Mouse (Mus musculus): ENCODE data around the gene Dcdc2b.

The Dcdc2b gene

GRCm38 (mm10) chr4:129582251-129582650 is 31.8 kb downstream of the Dcdc2b start:
- ATAC-seq (ENCODE audit: insufficient number of reproducible peaks, low FRiP score, low TSS enrichment), result no peak

- no peak for ATAC-seq (ENCODE audit: insufficient number of reproducible peaks, low FRiP score, low TSS enrichment)
These were observed 33.7 kb downstream of the Dcdc2b start for GRCm38 (mm10) chr4:129580347-129580746.

GRCm38 (mm10) chr4:129578466-129578865 is 35.6 kb downstream of the Dcdc2b start, which contains the start of gene Fam167b:
Fam167b (minus strand) TSS chr4:129578549.
- no peak for ATAC-seq (ENCODE audit: insufficient number of reproducible peaks, low FRiP score, low TSS enrichment)

- no peak for ATAC-seq (ENCODE audit: insufficient number of reproducible peaks, low FRiP score, low TSS enrichment)
These were observed 36.4 kb downstream of the Dcdc2b start for GRCm38 (mm10) chr4:129577688-129578087.

GRCm38 (mm10) chr4:129576863-129577491 is 37.1 kb downstream of the Dcdc2b start:
- ATAC-seq (ENCODE audit: insufficient number of reproducible peaks, low FRiP score, low TSS enrichment), result no peak

- no peak for ATAC-seq (ENCODE audit: insufficient number of reproducible peaks, low FRiP score, low TSS enrichment)
These were observed 38.7 kb downstream of the Dcdc2b start for GRCm38 (mm10) chr4:129575171-129575844.

GRCm38 (mm10) chr4:129573430-129573829 is 40.6 kb downstream of the Dcdc2b start, which contains the start of gene Lck:
Lck (minus strand) TSS chr4:129573641.
- ATAC-seq (ENCODE audit: insufficient number of reproducible peaks, low FRiP score, low TSS enrichment), result no peak

GRCm38 (mm10) chr4:129573093-129573370 is 41.0 kb downstream of the Dcdc2b start:
- ATAC-seq (ENCODE audit: insufficient number of reproducible peaks, low FRiP score, low TSS enrichment), result no peak

- ATAC-seq (ENCODE audit: insufficient number of reproducible peaks, low FRiP score, low TSS enrichment), result no peak
These were observed 41.6 kb downstream of the Dcdc2b start for GRCm38 (mm10) chr4:129572236-129573092.

GRCm38 (mm10) chr4:129571551-129572084 is 42.4 kb downstream of the Dcdc2b start:
- no peak for ATAC-seq (ENCODE audit: insufficient number of reproducible peaks, low FRiP score, low TSS enrichment)

GRCm38 (mm10) chr4:129570028-129570427 is 44.0 kb downstream of the Dcdc2b start:
- no peak for ATAC-seq (ENCODE audit: insufficient number of reproducible peaks, low FRiP score, low TSS enrichment)

- no peak for ATAC-seq (ENCODE audit: insufficient number of reproducible peaks, low FRiP score, low TSS enrichment)
These were observed 45.7 kb downstream of the Dcdc2b start for GRCm38 (mm10) chr4:129568366-129568765.

- ATAC-seq (ENCODE audit: insufficient number of reproducible peaks, low FRiP score, low TSS enrichment), result no peak
These were observed 48.9 kb downstream of the Dcdc2b start for GRCm38 (mm10) chr4:129565139-129565538.

GRCm38 (mm10) chr4:129563718-129564117 is 50.3 kb downstream of the Dcdc2b start:
- ATAC-seq (ENCODE audit: insufficient number of reproducible peaks, low FRiP score, low TSS enrichment), result no peak

GRCm38 (mm10) chr4:129561184-129561583 is 52.9 kb downstream of the Dcdc2b start:
- ATAC-seq (ENCODE audit: insufficient number of reproducible peaks, low FRiP score, low TSS enrichment), result no peak
